Mouse (Mus musculus): ENCODE results near the gene Tecpr2.

Gene Tecpr2

GRCm38 (mm10) chr12:110940869-110941268 lies 51.8 kb downstream of the Tecpr2 start:
- DNase-seq (ENCODE audit: extremely low spot score, low read depth, low spot score), result no peak

DNA sequence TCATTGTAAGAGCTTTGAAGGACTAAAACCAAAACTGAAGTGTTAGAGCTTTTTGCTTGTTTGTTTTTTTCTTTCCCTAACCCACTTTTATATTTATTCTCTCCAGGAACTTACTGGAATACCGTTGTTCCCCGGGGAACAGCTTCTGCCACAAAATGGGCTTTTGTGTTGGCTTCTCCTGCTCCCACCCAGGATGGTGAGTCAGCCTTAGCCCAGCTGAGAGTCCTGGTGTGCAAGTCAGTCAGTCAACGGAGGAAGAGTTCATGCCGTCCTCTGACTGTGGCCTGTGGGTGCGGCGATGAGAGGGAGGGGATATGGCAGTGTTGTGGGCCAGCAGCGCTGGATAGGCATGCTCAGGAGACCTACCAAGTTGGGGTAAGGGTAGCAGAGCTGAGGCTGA lies 57.2 kb downstream of the Tecpr2 start:
- no peak for DNase-seq (ENCODE audit: extremely low spot score, low read depth, low spot score)

- no peak for DNase-seq (ENCODE audit: extremely low spot score, low read depth, low spot score)
Observed at GRCm38 (mm10) chr12:110948082-110948909, 59.2 kb downstream of the Tecpr2 start.

- DNase-seq (ENCODE audit: extremely low spot score, low read depth, low spot score), result no peak
Observed at GRCm38 (mm10) chr12:110948910-110949201, 59.8 kb downstream of the Tecpr2 start.

- no peak for DNase-seq (ENCODE audit: extremely low spot score, low read depth, low spot score)
Observed at GRCm38 (mm10) chr12:110949410-110949809, 60.3 kb downstream of the Tecpr2 start.

DNA sequence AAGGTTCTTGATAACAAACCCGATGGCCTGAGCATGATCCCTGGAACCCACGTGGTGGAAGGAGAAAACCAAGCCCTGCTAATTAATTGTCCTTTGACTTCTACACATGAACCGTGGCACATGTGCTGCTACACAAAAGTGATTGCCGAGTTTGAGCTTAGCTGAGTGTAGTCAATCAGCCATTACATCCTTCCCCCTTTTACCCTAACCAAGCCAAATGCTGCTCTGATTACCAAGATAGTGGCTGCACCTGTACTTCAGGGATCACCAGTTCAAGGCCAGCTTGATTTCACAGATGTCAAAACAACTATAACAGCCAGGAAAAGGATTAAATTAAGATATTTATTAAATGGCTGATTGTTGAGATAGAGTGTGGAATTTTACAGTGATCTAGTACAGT lies 61.1 kb downstream of the Tecpr2 start:
- DNase-seq (ENCODE audit: extremely low spot score, low read depth, low spot score), result no peak

DNA sequence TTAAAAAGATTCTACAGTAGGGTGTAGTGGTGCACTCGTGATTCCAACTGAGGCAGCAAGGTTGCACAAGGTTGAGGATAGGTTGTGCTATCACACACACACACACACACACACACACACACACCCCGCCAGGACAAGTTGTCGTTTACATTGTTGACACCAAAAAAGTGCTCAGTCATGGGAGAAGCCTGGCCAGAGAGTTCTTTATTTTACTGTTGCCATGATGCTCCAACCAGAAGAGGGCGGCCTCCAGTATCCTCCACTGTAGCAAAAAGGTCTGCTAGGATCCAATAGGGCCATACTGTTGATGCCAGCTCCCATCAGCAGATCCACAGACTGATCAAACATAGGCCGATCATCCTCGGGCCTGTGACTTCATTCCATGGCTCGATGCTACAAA lies 62.2 kb downstream of the Tecpr2 start:
- DNase-seq (ENCODE audit: extremely low spot score, low read depth, low spot score), result no peak

DNA sequence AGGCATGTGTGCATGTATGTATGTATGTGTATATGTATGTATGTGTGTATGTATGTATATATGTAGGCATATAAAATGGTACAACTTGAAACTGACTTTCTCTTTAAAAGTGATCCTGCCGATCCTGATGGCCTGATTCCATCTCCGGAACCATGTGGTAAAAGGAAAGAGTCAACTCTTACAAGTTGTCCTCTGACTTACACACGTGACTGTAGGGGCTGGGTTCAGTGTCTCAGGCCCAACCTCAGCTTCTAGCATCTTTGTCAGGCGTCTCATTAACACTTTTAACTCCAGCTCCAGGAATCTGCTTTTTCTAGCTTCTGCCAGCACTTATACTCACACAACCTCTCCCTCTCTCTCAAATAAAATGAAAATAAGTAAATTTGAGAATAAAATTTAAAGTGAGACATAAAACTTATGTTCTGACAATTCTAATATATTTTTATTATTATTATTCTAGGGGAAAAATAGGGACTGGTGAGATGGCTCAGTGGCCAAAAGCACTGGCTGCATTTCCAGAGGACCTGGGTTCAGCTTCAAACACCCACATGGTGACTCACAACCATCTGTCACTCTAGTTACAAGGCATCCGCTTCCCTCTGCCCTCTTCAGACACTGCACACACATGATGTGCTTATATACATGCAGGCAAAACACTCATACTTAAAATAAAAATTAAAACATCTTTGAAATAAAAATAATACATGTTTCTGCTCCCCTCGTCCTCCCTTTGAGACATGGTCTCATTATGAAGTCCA lies 63.7 kb downstream of the Tecpr2 start:
- DNase-seq (ENCODE audit: extremely low spot score, low read depth, low spot score), result no peak

- no peak for DNase-seq (ENCODE audit: extremely low spot score, low read depth, low spot score)
Observed at GRCm38 (mm10) chr12:110953443-110953842, 64.4 kb downstream of the Tecpr2 start.

DNA sequence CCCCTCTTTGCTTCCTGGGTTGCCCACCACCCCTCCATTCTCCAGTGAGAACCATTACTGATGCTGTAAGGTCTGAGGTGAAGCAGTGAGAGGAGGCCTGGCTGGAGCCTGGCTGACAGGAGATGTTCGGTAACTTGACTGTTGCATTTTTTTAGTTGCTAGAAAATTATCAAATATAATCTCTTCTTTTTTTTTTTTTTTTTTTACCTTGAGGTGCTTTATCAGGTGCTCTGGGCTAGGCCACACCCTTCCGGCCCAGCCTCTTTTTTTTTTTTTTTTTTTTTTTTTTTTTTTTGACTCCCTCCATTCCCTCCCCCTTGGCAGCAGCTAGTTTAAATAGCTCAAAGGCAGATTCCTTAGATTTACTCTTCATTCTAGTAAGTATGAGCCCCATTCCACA lies 64.8 kb downstream of the Tecpr2 start:
- DNase-seq (ENCODE audit: extremely low spot score, low read depth, low spot score), result no peak

GRCm38 (mm10) chr12:110954351-110954991 lies 65.4 kb downstream of the Tecpr2 start:
- DNase-seq (ENCODE audit: extremely low spot score, low read depth, low spot score), result no peak

GRCm38 (mm10) chr12:110961973-110962372 lies 72.9 kb downstream of the Tecpr2 start:
- no peak for DNase-seq (ENCODE audit: extremely low spot score, low read depth, low spot score)

DNA sequence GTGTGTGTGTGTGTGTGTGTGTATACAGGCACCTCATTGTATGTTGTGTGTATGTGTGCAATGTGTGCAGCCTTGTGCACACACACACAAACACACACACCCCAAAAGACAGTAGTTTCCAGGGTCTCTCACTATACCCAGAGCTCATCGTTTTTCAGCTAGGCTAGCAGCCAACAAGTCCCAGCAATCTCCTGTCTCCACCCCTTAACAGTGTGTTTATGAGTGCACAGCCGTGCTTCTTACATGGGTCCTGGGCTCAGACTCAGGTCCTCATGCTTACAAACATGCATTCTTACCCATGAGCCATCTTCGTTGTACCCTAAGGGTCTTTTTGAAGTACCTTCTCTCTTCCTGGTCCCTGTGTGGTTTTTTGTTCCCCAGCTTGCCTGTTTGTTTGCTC lies 76.4 kb downstream of the Tecpr2 start:
- no peak for DNase-seq (ENCODE audit: extremely low spot score, low read depth, low spot score)

DNA sequence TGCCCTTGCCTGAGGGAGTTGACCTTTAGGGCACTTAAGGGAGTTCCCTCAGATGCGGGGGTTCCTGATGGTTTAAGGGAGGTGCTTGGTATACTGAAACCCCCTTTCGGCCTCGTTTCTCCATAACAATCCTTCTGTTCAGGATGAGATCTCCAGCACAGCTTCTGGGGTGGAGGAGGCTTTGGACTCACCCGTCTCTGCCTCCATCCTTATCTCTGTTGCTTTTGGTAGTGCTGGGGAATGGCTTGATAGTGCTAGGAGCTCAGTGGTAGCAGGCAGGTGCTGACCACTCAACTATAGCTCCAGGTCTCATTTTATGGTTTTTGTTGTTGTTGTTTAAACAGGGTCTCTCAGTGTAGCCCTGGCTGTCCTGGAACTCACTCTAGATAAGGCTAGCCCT lies 77.0 kb downstream of the Tecpr2 start:
- no peak for DNase-seq (ENCODE audit: extremely low spot score, low read depth, low spot score)

- DNase-seq (ENCODE audit: extremely low spot score, low read depth, low spot score), result no peak
Observed at GRCm38 (mm10) chr12:110967146-110967545, 78.1 kb downstream of the Tecpr2 start.

DNA sequence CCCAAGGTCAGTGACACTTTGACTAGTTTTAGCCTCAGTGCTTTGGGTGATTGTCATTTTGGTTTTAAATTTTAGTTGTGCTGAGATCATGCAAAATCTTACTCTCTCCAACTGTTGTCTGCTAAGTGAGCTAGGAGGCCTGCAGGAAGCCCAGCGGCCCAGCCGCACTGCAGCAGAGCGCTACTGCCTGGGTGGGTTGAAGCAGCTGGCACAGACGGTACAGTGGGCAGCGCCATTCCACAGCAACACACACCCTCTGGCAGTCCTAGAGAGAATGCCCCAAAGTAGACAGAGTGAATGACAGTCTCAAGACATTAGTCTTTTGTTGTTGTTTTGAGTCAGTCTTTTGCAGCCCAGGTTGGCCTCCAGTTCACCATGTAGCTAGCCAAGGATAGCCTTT lies 81.3 kb downstream of the Tecpr2 start:
- DNase-seq (ENCODE audit: extremely low spot score, low read depth, low spot score), result no peak

GRCm38 (mm10) chr12:110971972-110972371 lies 82.9 kb downstream of the Tecpr2 start:
- DNase-seq (ENCODE audit: extremely low spot score, low read depth, low spot score), result no peak

GRCm38 (mm10) chr12:110973829-110974228 lies 84.8 kb downstream of the Tecpr2 start:
- DNase-seq (ENCODE audit: extremely low spot score, low read depth, low spot score), result no peak

- no peak for DNase-seq (ENCODE audit: extremely low spot score, low read depth, low spot score)
Observed at GRCm38 (mm10) chr12:110974295-110974694, 85.2 kb downstream of the Tecpr2 start.

DNA sequence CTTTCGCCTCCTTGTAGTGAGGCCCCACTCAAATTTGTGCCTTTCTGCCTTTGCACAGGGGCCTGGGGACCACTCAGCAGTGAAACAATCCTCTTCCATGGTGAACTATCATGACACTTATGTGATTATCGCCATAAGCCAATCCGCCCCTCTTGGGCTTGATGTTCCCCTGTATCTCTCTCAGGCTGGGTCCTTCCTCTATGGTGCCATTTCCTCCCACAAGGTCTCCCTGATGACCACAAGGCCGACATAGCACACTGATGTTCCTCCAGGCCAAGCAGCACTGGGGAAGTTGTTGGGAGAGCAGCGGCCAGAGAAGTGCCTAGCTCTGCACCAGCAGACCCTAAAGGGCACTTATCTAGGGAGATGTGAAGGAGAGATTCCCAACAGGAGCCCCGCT lies 85.7 kb downstream of the Tecpr2 start:
- no peak for DNase-seq (ENCODE audit: extremely low spot score, low read depth, low spot score)

GRCm38 (mm10) chr12:110975385-110975784 lies 86.3 kb downstream of the Tecpr2 start:
- DNase-seq (ENCODE audit: extremely low spot score, low read depth, low spot score), result no peak

GRCm38 (mm10) chr12:110975838-110976468 lies 86.9 kb downstream of the Tecpr2 start:
- DNase-seq (ENCODE audit: extremely low spot score, low read depth, low spot score), result no peak
